Mouse (Mus musculus): ENCODE data around the gene Cxcr2. TPM values are rescaled to one million over a fixed set of nuclear protein-coding genes. Genes with fewer than 3 reads are reported as not detected.

Gene Cxcr2
- polyA plus RNA-seq, 1 experiment, result not detected

GRCm38 (mm10) chr1:74207906-74208305 lies 54.1 kb downstream of the Cxcr2 start:
- TF ChIP-seq CTCF (IDR thresholded peaks at IDR 0.05; ENCODE audit: low read depth, low read length) (no peak), POLR2A (IDR thresholded peaks at IDR 0.05; ENCODE audit: borderline replicate concordance, low read depth, low read length) (no peak)
- H3K27ac ChIP-seq (ENCODE audit: insufficient read depth, low read depth, low read length), result no peak overlapping the region
- no peak overlapping the region for H3K4me3 ChIP-seq (ENCODE audit: insufficient read depth, low read length)
- peaks cover 3% of the 10 kb centered on the region; the same call in 1 of the 2 replicates for H3K4me1 ChIP-seq (ENCODE audit: control insufficient read depth, insufficient read depth, low read length)

GRCm38 (mm10) chr1:74208941-74209340 lies 55.2 kb downstream of the Cxcr2 start:
- no peak overlapping the region for H3K4me3 ChIP-seq (ENCODE audit: insufficient read depth, low read length)
- H3K4me1 ChIP-seq (ENCODE audit: control insufficient read depth, insufficient read depth, low read length), result peaks cover 3% of the 10 kb centered on the region; the same call in 1 of the 2 replicates
- no peak overlapping the region for H3K27ac ChIP-seq (ENCODE audit: insufficient read depth, low read depth, low read length)
- no peak for TF ChIP-seq POLR2A (IDR thresholded peaks at IDR 0.05; ENCODE audit: borderline replicate concordance, low read depth, low read length)

Other genes starting within 250 kb of the Cxcr2 start
- 32.8 and 35.5 TPM in 2 replicates for gene Tns1, start 29.5 kb upstream of the Cxcr2 start, polyA plus RNA-seq (2012; ENCODE audit: insufficient read depth, insufficient read length, missing spikeins)
- gene Rufy4, start 28.4 kb upstream of the Cxcr2 start, polyA plus RNA-seq (2012; ENCODE audit: insufficient read depth, insufficient read length, missing spikeins), result not detected in 2 replicates
- gene Cxcr1, start 40.6 kb downstream of the Cxcr2 start, polyA plus RNA-seq (2012; ENCODE audit: insufficient read depth, insufficient read length, missing spikeins), result not detected in 2 replicates
- gene Arpc2, start 82.1 kb downstream of the Cxcr2 start, polyA plus RNA-seq (2012; ENCODE audit: insufficient read depth, insufficient read length, missing spikeins), result 973 and 974 TPM in 2 replicates
- not detected in 2 replicates for gene Gpbar1, start 124.6 kb downstream of the Cxcr2 start, polyA plus RNA-seq (2012; ENCODE audit: insufficient read depth, insufficient read length, missing spikeins)
- 104 and 124 TPM in 2 replicates for gene Aamp, start 130.7 kb downstream of the Cxcr2 start, polyA plus RNA-seq (2012; ENCODE audit: insufficient read depth, insufficient read length, missing spikeins)
- gene Pnkd, start 130.9 kb downstream of the Cxcr2 start, polyA plus RNA-seq (2012; ENCODE audit: insufficient read depth, insufficient read length, missing spikeins), result 37.6 and 37.8 TPM in 2 replicates
- 73.6 and 74.7 TPM in 2 replicates for gene Tmbim1, start 151.6 kb downstream of the Cxcr2 start, polyA plus RNA-seq (2012; ENCODE audit: insufficient read depth, insufficient read length, missing spikeins)
- 0.60 and 0.76 TPM in 2 replicates for gene Catip, start 208.1 kb downstream of the Cxcr2 start, polyA plus RNA-seq (2012; ENCODE audit: insufficient read depth, insufficient read length, missing spikeins)
- 539 and 588 TPM in 2 replicates for gene Slc11a1, start 221.2 kb downstream of the Cxcr2 start, polyA plus RNA-seq (2012; ENCODE audit: insufficient read depth, insufficient read length, missing spikeins)
- 119 and 123 TPM in 2 replicates for gene Ctdsp1, start 237.5 kb downstream of the Cxcr2 start, polyA plus RNA-seq (2012; ENCODE audit: insufficient read depth, insufficient read length, missing spikeins)